Mouse (Mus musculus): ENCODE measurements around the gene Higd1b.

- TF ChIP-seq CTCF (IDR thresholded peaks at IDR 0.05; ENCODE audit: low read depth, low read length) = no peak
- no peak for TF ChIP-seq POLR2A (IDR thresholded peaks at IDR 0.05; ENCODE audit: extremely low read depth, insufficient read depth, low read length)
Measured at GRCm38 (mm10) chr11:102820432-102820831, 15.2 kb upstream of the Higd1b start.

Measured in liver, adult 2 months (tissue).